Mouse (Mus musculus): Measurements from ENCODE around the gene Porcn. TPM values are rescaled to one million over a fixed set of nuclear protein-coding genes. Genes with fewer than 3 reads are reported as not detected.

Porcn gene
- polyA plus RNA-seq, 1 experiment from 2014 or later: 14.1 TPM

GRCm38 (mm10) chrX:8205088-8205487, 1.2 kb downstream of the Porcn start:
- H3K4me1 ChIP-seq: peaks cover 4% of the 10 kb centered on the region; the same call in 1 of the 2 replicates
- H3K9me3 ChIP-seq: no peaks in the 10 kb centered on the region
- no peak overlapping the region for H3K4me2 ChIP-seq
- no peak overlapping the region for H3K9ac ChIP-seq
- WGBS: 66% methylated on average over 4 of the region's 4 CpGs
- no peak overlapping the region for H3K27ac ChIP-seq
- H3K27me3 ChIP-seq: no peaks in the 10 kb centered on the region
- no peak overlapping the region for H3K4me3 ChIP-seq
- H3K36me3 ChIP-seq: no peaks in the 10 kb centered on the region; the same call in 1 of the 2 replicates
- no peak for ATAC-seq (ENCODE audit: insufficient number of reproducible peaks, insufficient read depth, low FRiP score, low TSS enrichment, low read depth)

GRCm38 (mm10) chrX:8204076-8204475, 2.2 kb downstream of the Porcn start:
- no peaks in the 10 kb centered on the region for H3K27me3 ChIP-seq
- H3K4me1 ChIP-seq: peaks cover 4% of the 10 kb centered on the region; the same call in 1 of the 2 replicates
- no peak overlapping the region for H3K4me3 ChIP-seq
- no peak overlapping the region for H3K27ac ChIP-seq
- no peak for ATAC-seq (ENCODE audit: insufficient number of reproducible peaks, insufficient read depth, low FRiP score, low TSS enrichment, low read depth)
- 80% methylated on average over 10 of the region's 10 CpGs for WGBS
- peaks cover under 1% of the 10 kb centered on the region; the same call in 1 of the 2 replicates for H3K36me3 ChIP-seq
- H3K9me3 ChIP-seq: no peaks in the 10 kb centered on the region
- H3K9ac ChIP-seq: no peak overlapping the region
- H3K4me2 ChIP-seq: no peak overlapping the region

- H3K4me1 ChIP-seq: peaks cover 4% of the 10 kb centered on the region; the same call in 1 of the 2 replicates
- H3K36me3 ChIP-seq: peaks cover 5% of the 10 kb centered on the region; the same call in 1 of the 2 replicates
- WGBS: 82% methylated on average over 14 of the region's 14 CpGs
These were observed 3.2 kb downstream of the Porcn start for GRCm38 (mm10) chrX:8203105-8203504.

GRCm38 (mm10) chrX:8193419-8193723, 13.0 kb downstream of the Porcn start, which contains the start of gene Ebp:
TSS of gene Ebp (minus strand) at chrX:8193512.
- Histone ChIP-seq H3K9me3 (no peaks in the 10 kb centered on the region), H3K36me3 (no peaks in the 10 kb centered on the region), H3K4me1 (no peaks in the 10 kb centered on the region), H3K27me3 (no peaks in the 10 kb centered on the region), H3K4me2 (peak within 1 kb of the TSS; percentile 63), H3K9ac (peak within 1 kb of the TSS; percentile 70), H3K4me3 (peak within 1 kb of the TSS; percentile 57), H3K27ac (peak within 1 kb of the TSS; percentile 28; the same call in 1 of the 2 replicates)
- no peak for ATAC-seq (ENCODE audit: insufficient number of reproducible peaks, insufficient read depth, low FRiP score, low TSS enrichment, low read depth)
- 22% methylated on average over 10 of the region's 10 CpGs for WGBS

More at GRCm38 (mm10) chrX:8203105-8203504, 3.2 kb downstream of the Porcn start:
- Histone ChIP-seq H3K27ac (no peak overlapping the region), H3K4me2 (no peak overlapping the region), H3K4me3 (no peak overlapping the region), H3K27me3 (no peaks in the 10 kb centered on the region), H3K9me3 (no peaks in the 10 kb centered on the region), H3K9ac (no peak overlapping the region)
- ATAC-seq (ENCODE audit: insufficient number of reproducible peaks, insufficient read depth, low FRiP score, low TSS enrichment, low read depth): 0 out of 2 replicates have a peak, but pooled peaks have one; percentile 29

GRCm38 (mm10) chrX:8192640-8193418, 13.5 kb downstream of the Porcn start:
- Histone ChIP-seq H3K4me1 (no peaks in the 10 kb centered on the region), H3K27ac (peak overlapping the region; percentile 28; the same call in 1 of the 2 replicates), H3K4me2 (peak overlapping the region; percentile 63), H3K9me3 (no peaks in the 10 kb centered on the region), H3K36me3 (no peaks in the 10 kb centered on the region), H3K27me3 (no peaks in the 10 kb centered on the region), H3K4me3 (peak overlapping the region; percentile 57), H3K9ac (peak overlapping the region; percentile 70)
- WGBS: 19% methylated on average over 37 of the region's 38 CpGs
- ATAC-seq (ENCODE audit: insufficient number of reproducible peaks, insufficient read depth, low FRiP score, low TSS enrichment, low read depth): peak; percentile 92

GRCm38 (mm10) chrX:8192126-8192639, 14.1 kb downstream of the Porcn start:
- H3K9ac ChIP-seq: peak overlapping the region; percentile 70
- H3K36me3 ChIP-seq: no peaks in the 10 kb centered on the region
- peak overlapping the region; percentile 28; the same call in 1 of the 2 replicates for H3K27ac ChIP-seq
- H3K4me2 ChIP-seq: peak overlapping the region; percentile 63
- WGBS: 22% methylated on average over 13 of the region's 13 CpGs
- no peaks in the 10 kb centered on the region for H3K27me3 ChIP-seq
- no peak for ATAC-seq (ENCODE audit: insufficient number of reproducible peaks, insufficient read depth, low FRiP score, low TSS enrichment, low read depth)
- H3K4me1 ChIP-seq: no peaks in the 10 kb centered on the region
- H3K4me3 ChIP-seq: peak overlapping the region; percentile 57
- no peaks in the 10 kb centered on the region for H3K9me3 ChIP-seq

- H3K4me2 ChIP-seq: no peak overlapping the region
- no peak overlapping the region for H3K9ac ChIP-seq
- H3K9me3 ChIP-seq: no peaks in the 10 kb centered on the region
- no peak for ATAC-seq (ENCODE audit: insufficient number of reproducible peaks, insufficient read depth, low FRiP score, low TSS enrichment, low read depth)
- H3K36me3 ChIP-seq: 0 out of 2 replicates have a peak, but pooled peaks cover 4% of the 10 kb centered on the region
- H3K27ac ChIP-seq: no peak overlapping the region
- WGBS: 20% methylated on average over 7 of the region's 7 CpGs
- H3K4me3 ChIP-seq: no peak overlapping the region
- H3K27me3 ChIP-seq: no peaks in the 10 kb centered on the region
- no peaks in the 10 kb centered on the region for H3K4me1 ChIP-seq
These were observed 23.3 kb downstream of the Porcn start for GRCm38 (mm10) chrX:8182871-8183540.

GRCm38 (mm10) chrX:8179646-8180045, 26.7 kb downstream of the Porcn start:
- Histone ChIP-seq H3K36me3 (no peaks in the 10 kb centered on the region), H3K9ac (no peak overlapping the region), H3K27ac (no peak overlapping the region), H3K27me3 (no peaks in the 10 kb centered on the region), H3K4me3 (no peak overlapping the region), H3K4me2 (no peak overlapping the region), H3K4me1 (no peaks in the 10 kb centered on the region), H3K9me3 (no peaks in the 10 kb centered on the region)
- WGBS: 93% methylated on average over 5 of the region's 5 CpGs
- no peak for ATAC-seq (ENCODE audit: insufficient number of reproducible peaks, insufficient read depth, low FRiP score, low TSS enrichment, low read depth)

GRCm38 (mm10) chrX:8178871-8179270, 27.5 kb downstream of the Porcn start:
- Histone ChIP-seq H3K4me2 (no peak overlapping the region), H3K4me1 (no peaks in the 10 kb centered on the region), H3K27ac (no peak overlapping the region), H3K9ac (no peak overlapping the region), H3K4me3 (no peak overlapping the region), H3K36me3 (no peaks in the 10 kb centered on the region), H3K27me3 (no peaks in the 10 kb centered on the region), H3K9me3 (no peaks in the 10 kb centered on the region)
- ATAC-seq (ENCODE audit: insufficient number of reproducible peaks, insufficient read depth, low FRiP score, low TSS enrichment, low read depth): no peak
- WGBS: 97% methylated on average over 2 of the region's 2 CpGs

GRCm38 (mm10) chrX:8175504-8176385, 30.6 kb downstream of the Porcn start, which contains the start of gene Tbc1d25:
TSS of gene Tbc1d25 (minus strand) at chrX:8176181.
- Histone ChIP-seq H3K4me1 (no peaks in the 10 kb centered on the region), H3K27ac (no peak within 1 kb of the TSS), H3K36me3 (no peaks in the 10 kb centered on the region), H3K4me2 (peak within 1 kb of the TSS; percentile 57), H3K9me3 (no peaks in the 10 kb centered on the region), H3K27me3 (no peaks in the 10 kb centered on the region), H3K4me3 (peak within 1 kb of the TSS; percentile 62), H3K9ac (peak within 1 kb of the TSS; percentile 70)
- WGBS: 16% methylated on average over 56 of the region's 56 CpGs
- ATAC-seq (ENCODE audit: insufficient number of reproducible peaks, insufficient read depth, low FRiP score, low TSS enrichment, low read depth): peak; percentile 96

GRCm38 (mm10) chrX:8175169-8175503, 31.2 kb downstream of the Porcn start:
- H3K36me3 ChIP-seq: no peaks in the 10 kb centered on the region
- H3K4me1 ChIP-seq: no peaks in the 10 kb centered on the region
- ATAC-seq (ENCODE audit: insufficient number of reproducible peaks, insufficient read depth, low FRiP score, low TSS enrichment, low read depth): no peak
- peak overlapping the region; percentile 57 for H3K4me2 ChIP-seq
- H3K27me3 ChIP-seq: no peaks in the 10 kb centered on the region
- H3K9me3 ChIP-seq: no peaks in the 10 kb centered on the region
- H3K9ac ChIP-seq: peak overlapping the region; percentile 70
- H3K27ac ChIP-seq: no peak overlapping the region
- 17% methylated on average over 4 of the region's 4 CpGs for WGBS
- H3K4me3 ChIP-seq: peak overlapping the region; percentile 62
